Mouse (Mus musculus) E14TG2a.4 (cell line): ENCODE results near the gene Sgcb.

ENCODE experiments used
- CTCF ChIP-seq: conservative IDR thresholded peaks from 2 replicates; pipeline ENCODE4 v1.5.1; 2014; ENCODE audit warnings: low read length
- NANOG ChIP-seq: IDR thresholded peaks from 2 replicates; pipeline ENCODE4 v1.6.1; 2014; ENCODE audit warnings: borderline replicate concordance, low read length, mixed read lengths
- POU5F1 ChIP-seq: IDR thresholded peaks from 2 replicates; pipeline ENCODE4 v1.6.1; 2014; ENCODE audit warnings: low read length, borderline replicate concordance

- TF ChIP-seq CTCF (no peak), NANOG (no peak), POU5F1 (no peak)
Observed at GRCm38 (mm10) chr5:73602865-73603264, 44.7 kb downstream of the Sgcb start.
